Mouse (Mus musculus): ENCODE results near the gene Wdr47. TPM values are rescaled to one million over a fixed set of nuclear protein-coding genes. Genes with fewer than 3 reads are reported as not detected.
"Not testable (repeated sequence)": the region's sequence is repeated elsewhere in the genome, so short reads cannot be mapped to it uniquely, and the experiment has no call there.

Gene Wdr47
- polyA plus RNA-seq (2016; fragmentation: Nextera tagmentation; extraction: Ambion mirVana): 8.7 and 9.0 TPM in 2 replicates

DNA sequence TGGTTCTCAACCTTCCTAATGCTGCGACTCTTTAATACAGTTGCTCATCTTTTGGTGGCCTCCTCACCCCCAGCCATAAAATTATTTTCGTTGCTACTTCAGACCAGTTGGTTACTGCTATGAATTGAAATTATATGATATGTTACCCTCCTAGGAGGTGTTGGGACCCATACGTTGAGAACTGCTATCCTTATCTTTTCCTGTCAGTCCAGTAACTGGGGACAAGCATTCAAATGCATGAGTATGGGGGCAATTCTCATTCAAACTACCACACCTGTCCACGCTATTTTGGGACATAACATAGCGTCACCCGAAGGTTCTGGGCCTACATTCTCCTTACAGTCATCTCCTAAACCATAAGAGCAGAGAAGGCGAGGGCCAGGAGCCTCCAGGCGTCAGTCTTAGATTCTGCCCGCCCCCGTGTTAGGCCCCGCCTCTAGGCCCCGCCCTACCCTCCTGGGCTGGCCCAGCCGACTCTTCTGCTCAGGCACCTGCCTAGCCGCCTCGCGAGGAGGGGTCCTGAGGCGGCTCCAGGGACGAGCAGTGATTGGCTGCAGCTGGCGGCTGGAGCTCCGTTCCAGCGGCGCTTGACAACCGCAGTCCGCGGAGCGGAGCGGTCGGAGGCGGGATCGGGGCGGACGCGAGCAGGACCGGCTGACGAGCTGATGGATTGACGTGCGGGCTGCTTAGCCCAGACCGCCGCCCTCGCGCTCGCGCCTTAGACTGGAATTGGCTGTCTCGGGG is at the start of gene Wdr47:
TSS of gene Wdr47 (plus strand) at position 494 of the 744 bp plus-strand sequence.
- Histone ChIP-seq H3K36me3 (no peaks in the 10 kb centered on the region), H3K9me3 (no peaks in the 10 kb centered on the region), H3K27me3 (ENCODE audit: insufficient read depth, poor library complexity, severe bottlenecking) (no peaks in the 10 kb centered on the region), H3K4me1 (peaks cover 15% of the 10 kb centered on the region; the same call in 1 of the 2 replicates), H3K4me3 (peak within 1 kb of the TSS; percentile 98), H3K27ac (peak within 1 kb of the TSS; percentile 90)
- DNase-seq (ENCODE audit: low spot score): peak; percentile 97
- 3% methylated on average over 44 of the region's 44 CpGs for WGBS

DNA sequence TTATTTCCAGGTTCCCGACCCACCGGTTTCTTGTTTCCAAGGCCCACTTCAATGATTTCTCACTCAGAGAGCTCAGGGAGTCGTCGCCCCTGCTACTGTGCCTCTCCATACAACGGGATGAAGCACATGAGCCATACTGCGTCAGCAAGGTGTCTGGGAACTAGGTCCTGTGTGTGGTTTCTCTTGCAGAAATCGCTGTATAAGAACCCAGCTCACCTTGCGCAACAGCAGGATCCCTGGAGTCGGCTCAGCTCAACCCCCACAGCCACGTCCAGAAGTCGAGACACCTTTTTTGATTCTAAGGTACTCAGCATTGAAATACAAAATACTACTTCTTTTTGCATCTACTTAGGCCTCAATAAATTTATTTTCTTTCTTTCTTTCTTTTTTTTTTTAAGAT is 48.8 kb upstream of the Wdr47 start:
- no peak overlapping the region for H3K4me3 ChIP-seq
- peaks cover 4% of the 10 kb centered on the region; the same call in 1 of the 2 replicates for H3K4me1 ChIP-seq
- 80% methylated on average over 11 of the region's 11 CpGs for WGBS
- H3K9me3 ChIP-seq: no peaks in the 10 kb centered on the region
- H3K27ac ChIP-seq: no peak overlapping the region
- peaks cover 8% of the 10 kb centered on the region; the same call in 1 of the 2 replicates for H3K27me3 ChIP-seq (ENCODE audit: insufficient read depth, poor library complexity, severe bottlenecking)
- no peak for DNase-seq (ENCODE audit: low spot score)
- H3K36me3 ChIP-seq: no peaks in the 10 kb centered on the region

DNA sequence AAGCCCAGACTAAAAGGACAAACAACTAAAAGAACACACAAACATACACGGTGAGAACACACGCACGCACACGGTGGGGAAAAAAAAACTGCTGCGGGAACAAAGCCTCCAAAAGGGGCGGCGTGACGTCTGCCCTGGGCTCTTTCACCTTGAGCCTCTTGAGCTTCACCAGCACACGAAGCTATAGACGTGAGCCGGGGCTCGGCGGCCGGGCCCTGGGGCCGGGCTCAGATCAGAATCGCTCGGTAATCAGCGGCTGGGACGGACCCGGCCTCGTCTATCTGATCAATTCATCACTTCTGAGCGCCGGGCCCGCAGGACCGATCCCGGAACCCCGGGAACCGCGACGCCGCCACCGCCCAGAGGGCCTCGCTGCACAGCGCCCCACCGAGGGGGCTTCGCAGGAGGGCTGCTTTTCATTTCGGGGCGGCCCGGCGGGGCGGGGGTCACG is 36.9 kb upstream of the Wdr47 start:
- Histone ChIP-seq H3K9me3 (no peaks in the 10 kb centered on the region), H3K27me3 (ENCODE audit: insufficient read depth, poor library complexity, severe bottlenecking) (no peaks in the 10 kb centered on the region), H3K4me3 (peak overlapping the region; percentile 87), H3K27ac (peak overlapping the region; percentile 97), H3K36me3 (peaks cover 24% of the 10 kb centered on the region), H3K4me1 (peaks cover 5% of the 10 kb centered on the region; the same call in 1 of the 2 replicates)
- WGBS: under 1% methylated on average over 40 of the region's 42 CpGs
- DNase-seq (ENCODE audit: low spot score): peak; percentile 79

DNA sequence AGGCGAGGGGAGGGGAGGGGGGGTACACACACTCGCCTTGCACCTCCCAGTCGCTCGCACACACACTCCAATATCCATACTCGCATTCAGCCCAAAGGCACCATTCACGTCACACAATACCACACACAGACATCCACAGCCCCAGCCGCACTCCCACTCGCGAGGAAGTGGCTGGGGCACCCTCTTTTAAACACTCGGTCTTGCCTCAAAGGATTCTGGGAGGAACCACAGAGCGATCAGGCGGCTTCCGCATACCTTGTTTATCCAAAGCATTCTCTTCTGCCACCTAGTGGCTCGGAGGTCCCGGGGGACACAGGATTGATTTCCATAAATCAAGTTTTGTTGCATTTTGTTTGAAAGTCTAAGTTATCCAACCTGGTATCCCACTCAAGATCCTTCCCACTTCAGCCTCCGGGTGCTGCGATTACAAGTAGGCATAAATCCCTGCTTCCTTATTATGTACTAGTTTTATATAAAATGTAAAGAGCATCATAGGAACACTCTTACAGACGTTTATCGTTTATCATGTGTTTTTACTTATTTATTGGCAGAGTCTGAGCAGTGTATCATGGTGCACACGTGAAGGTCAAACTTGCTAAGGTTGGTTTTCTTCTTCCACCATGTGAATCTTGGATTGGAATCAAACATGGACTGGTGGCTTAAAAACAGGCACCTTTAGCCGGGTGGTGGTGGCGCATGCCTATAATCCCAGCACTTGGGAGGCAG is 36.3 kb upstream of the Wdr47 start:
- DNase-seq (ENCODE audit: low spot score): peak; percentile 96
- Histone ChIP-seq H3K36me3 (peaks cover 29% of the 10 kb centered on the region), H3K4me1 (peaks cover 5% of the 10 kb centered on the region; the same call in 1 of the 2 replicates), H3K9me3 (no peaks in the 10 kb centered on the region), H3K27ac (peak overlapping the region; percentile 97), H3K27me3 (ENCODE audit: insufficient read depth, poor library complexity, severe bottlenecking) (no peaks in the 10 kb centered on the region), H3K4me3 (peak overlapping the region; percentile 87)
- 17% methylated on average over 21 of the region's 22 CpGs for WGBS

DNA sequence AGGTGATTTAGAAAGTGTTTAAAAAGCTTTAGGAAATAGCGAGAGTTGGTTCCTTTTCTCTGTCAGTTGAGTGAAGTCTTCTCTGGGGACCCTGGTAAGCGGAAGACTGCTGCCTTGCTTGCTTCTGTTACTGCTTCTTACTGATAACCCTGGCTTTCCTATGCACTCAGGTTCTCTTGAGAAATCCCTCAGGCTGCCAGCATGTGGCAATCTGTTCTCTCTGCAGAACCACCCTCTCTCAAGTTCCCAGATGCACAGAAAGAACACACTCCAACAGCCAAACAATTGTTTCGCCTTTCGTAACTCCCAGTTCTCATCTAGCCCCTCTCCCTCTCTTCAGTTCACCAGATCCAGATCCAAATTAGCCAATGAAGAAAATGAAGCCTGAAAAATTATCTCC is 33.2 kb upstream of the Wdr47 start:
- Histone ChIP-seq H3K36me3 (peaks cover 34% of the 10 kb centered on the region), H3K27ac (no peak overlapping the region), H3K4me1 (peaks cover 16% of the 10 kb centered on the region; the same call in 1 of the 2 replicates), H3K27me3 (ENCODE audit: insufficient read depth, poor library complexity, severe bottlenecking) (no peaks in the 10 kb centered on the region), H3K9me3 (no peaks in the 10 kb centered on the region), H3K4me3 (no peak overlapping the region)
- no peak for DNase-seq (ENCODE audit: low spot score)
- WGBS: 92% methylated on average over 4 of the region's 4 CpGs

DNA sequence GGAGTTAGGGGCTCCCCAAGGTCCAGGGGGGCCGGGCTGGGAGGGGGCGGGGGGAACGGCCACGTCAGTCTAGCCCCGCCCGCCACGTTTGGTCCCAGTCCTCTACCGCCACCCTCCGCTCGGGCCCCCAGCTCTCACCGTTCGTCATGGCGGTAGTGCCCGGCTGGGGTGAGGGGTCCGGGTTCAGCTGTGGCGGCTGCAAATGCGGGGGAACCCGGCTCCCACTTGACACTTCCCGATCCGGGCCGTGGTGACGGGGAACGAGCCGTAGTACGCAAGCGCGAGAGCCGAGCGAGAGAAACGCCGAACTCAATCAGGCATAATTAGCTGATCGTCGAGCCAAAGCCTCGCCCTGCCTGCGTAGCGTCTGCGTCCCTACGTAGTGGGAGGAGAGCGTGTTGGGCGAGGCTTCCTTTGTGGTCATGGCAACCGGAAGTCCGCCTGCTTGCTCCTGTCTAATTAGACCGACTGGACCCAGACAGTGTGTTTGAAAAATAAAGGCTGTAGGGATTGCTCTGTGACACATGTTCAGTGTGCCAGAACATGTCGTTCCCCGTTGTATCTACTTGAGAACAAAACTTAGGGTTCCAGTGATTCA is 28.8 kb upstream of the Wdr47 start, which contains the start of gene Tmem167b:
TSS of gene Tmem167b (minus strand) at position 334 of the 598 bp plus-strand sequence.
- no peaks in the 10 kb centered on the region for H3K9me3 ChIP-seq
- peak within 1 kb of the TSS; percentile 91 for H3K27ac ChIP-seq
- under 1% methylated on average over 45 of the region's 45 CpGs for WGBS

DNA sequence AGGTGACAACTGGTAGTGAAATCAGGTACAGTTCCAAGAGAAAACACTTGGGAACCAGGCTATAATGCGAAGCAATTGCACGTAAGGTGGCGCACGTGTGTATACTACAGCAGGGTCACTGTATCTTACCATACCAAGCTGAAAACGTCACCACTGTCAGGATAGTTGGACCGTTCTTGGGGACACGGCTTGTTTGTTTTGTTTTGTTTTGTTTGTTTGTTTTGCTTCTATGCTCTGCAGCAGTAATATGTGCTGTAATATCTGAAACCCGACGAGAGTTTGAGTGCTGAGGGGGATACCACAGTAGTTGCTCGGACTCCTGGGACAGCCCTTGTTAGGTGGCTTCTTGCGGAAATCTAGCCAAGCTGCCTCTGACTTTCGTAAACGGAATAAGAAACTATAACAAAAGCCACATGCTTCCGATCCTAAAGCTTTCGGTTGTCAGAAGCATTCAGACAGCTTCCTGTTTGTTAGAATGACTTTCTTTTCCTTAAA is 28.3 kb upstream of the Wdr47 start:
- Histone ChIP-seq H3K27ac (peak overlapping the region; percentile 91), H3K9me3 (no peaks in the 10 kb centered on the region), H3K36me3 (peaks cover 24% of the 10 kb centered on the region), H3K4me3 (peak overlapping the region; percentile 78), H3K4me1 (peaks cover 15% of the 10 kb centered on the region; the same call in 1 of the 2 replicates), H3K27me3 (ENCODE audit: insufficient read depth, poor library complexity, severe bottlenecking) (no peaks in the 10 kb centered on the region)
- no peak for DNase-seq (ENCODE audit: low spot score)
- 9% methylated on average over 15 of the region's 15 CpGs for WGBS

More for the DNA sequence above, 28.8 kb upstream of the Wdr47 start, which contains the start of gene Tmem167b:
- Histone ChIP-seq H3K36me3 (peaks cover 28% of the 10 kb centered on the region), H3K4me3 (peak within 1 kb of the TSS; percentile 78), H3K27me3 (ENCODE audit: insufficient read depth, poor library complexity, severe bottlenecking) (no peaks in the 10 kb centered on the region), H3K4me1 (peaks cover 15% of the 10 kb centered on the region; the same call in 1 of the 2 replicates)
- DNase-seq (ENCODE audit: low spot score): peak; percentile 98

DNA sequence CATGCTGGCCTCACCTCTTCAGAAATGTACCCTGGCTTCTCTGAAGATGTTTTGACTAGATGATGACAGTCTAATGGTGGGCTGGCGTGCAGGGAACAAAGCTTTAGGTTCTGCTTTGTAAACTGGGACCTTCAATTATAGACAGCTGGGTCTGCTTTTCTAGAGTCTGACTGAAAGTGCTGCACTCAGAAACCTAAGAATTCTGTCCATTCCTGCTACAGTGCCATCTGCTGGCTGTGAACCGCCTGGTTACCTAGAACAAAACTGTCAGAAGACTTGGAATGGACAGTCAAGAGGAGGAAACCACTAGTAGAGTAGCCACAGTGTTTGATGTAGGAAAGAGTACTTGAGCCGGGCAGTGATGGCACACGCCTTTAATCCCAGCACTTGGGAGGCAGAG is 27.8 kb upstream of the Wdr47 start:
- DNase-seq (ENCODE audit: low spot score): peak; percentile 89
- Histone ChIP-seq H3K27ac (peak overlapping the region; percentile 91), H3K9me3 (no peaks in the 10 kb centered on the region), H3K4me1 (peaks cover 15% of the 10 kb centered on the region; the same call in 1 of the 2 replicates), H3K27me3 (ENCODE audit: insufficient read depth, poor library complexity, severe bottlenecking) (no peaks in the 10 kb centered on the region), H3K36me3 (peaks cover 19% of the 10 kb centered on the region), H3K4me3 (peak overlapping the region; percentile 78)
- WGBS: 5% methylated on average over 4 of the region's 4 CpGs

DNA sequence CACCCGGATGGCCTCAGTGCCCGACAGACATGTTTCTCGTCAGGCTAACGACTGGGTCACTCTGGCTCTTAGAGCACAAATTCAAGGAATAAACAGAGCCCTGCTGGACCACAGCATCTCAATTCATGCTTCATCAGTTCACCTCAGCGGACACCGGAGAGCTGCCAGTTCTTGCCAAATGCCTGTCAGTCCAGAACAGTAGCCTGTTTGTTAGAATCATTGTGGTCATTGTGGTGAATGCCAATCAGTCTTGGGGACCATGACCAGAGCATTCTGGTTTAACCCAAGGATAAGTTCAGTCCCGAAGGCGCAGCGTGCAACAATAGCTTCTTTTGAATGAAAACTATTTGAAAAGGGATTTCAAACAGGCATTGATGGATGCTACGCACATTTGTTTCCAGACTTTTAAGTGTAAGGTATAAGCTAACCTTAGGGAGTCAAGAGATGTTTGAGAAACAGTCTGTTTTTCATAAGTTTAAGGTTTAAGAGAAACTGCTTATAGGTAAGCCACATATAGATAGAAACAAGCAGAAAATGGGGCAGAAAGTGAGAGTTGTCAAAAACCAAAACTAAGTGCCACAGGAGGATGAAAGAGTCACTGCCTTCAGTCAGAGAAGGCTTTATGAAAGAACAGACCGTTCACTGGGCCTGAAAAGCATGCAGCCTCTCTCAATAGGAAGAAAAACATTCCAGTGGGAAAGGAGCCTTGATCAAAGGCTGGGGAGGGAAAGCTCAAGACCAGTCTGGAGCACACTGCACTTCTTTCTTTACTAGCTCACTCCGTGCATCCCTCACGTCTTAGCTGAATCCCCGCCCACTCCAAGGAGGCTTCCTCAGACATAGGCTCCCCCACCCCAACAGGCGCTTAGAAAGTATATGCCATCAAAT is 22.8 kb upstream of the Wdr47 start:
- 59% methylated on average over 15 of the region's 15 CpGs for WGBS
- Histone ChIP-seq H3K4me3 (no peak overlapping the region), H3K27me3 (ENCODE audit: insufficient read depth, poor library complexity, severe bottlenecking) (no peaks in the 10 kb centered on the region), H3K36me3 (no peaks in the 10 kb centered on the region), H3K27ac (no peak overlapping the region), H3K9me3 (no peaks in the 10 kb centered on the region), H3K4me1 (peaks cover 7% of the 10 kb centered on the region; the same call in 1 of the 2 replicates)
- peak; percentile 47 for DNase-seq (ENCODE audit: low spot score)

DNA sequence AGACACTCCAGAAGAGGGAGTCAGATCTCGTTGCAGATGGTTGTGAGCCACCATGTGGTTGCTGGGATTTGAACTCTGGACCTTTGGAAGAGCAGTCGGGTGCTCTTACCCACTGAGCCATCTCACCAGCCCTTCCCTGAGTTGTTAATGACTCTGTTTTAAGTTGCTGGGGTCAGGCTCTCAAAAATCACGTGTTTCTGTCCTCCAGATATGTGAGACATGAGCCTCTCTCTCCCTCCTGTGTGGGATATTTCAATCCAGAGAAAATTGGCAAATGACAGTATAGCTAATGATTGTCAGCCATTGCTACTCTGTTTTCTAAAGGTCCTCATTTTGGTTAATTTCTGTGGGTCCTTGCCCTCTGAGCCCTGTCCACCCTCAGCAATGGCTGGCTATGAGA is 21.4 kb upstream of the Wdr47 start:
- WGBS: 57% methylated on average over 3 of the region's 3 CpGs
- H3K4me1 ChIP-seq; H3K9me3 ChIP-seq; DNase-seq (ENCODE audit: low spot score); H3K36me3 ChIP-seq; H3K27me3 ChIP-seq (ENCODE audit: insufficient read depth, poor library complexity, severe bottlenecking); H3K4me3 ChIP-seq; H3K27ac ChIP-seq: not testable (repeated sequence)

DNA sequence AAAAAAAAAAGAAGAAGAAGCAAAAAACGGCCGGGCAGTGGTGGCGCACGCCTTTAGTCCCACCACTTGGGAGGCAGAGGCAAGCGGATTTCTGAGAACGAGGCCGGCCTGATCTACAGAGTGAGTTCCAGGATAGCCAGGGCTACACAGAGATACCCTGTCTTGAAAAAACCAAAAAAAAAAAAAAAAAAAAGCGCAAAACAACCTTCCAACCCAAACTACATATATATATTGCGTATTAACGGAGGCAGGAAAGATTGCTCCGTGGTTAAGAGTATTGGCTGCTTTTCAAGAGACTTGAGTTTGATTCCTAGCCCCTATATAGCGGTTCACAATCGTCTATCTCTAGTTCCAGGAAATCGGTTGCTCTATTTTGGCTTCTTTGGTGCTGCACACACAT is 20.3 kb upstream of the Wdr47 start:
- WGBS: 81% methylated on average over 14 of the region's 14 CpGs

More for the DNA sequence above, 20.3 kb upstream of the Wdr47 start:
- Histone ChIP-seq H3K4me3 (peak overlapping the region; percentile 85; the same call in 1 of the 2 replicates), H3K36me3 (no peaks in the 10 kb centered on the region), H3K27me3 (ENCODE audit: insufficient read depth, poor library complexity, severe bottlenecking) (no peaks in the 10 kb centered on the region), H3K27ac (no peak overlapping the region), H3K9me3 (no peaks in the 10 kb centered on the region), H3K4me1 (peaks cover 6% of the 10 kb centered on the region; the same call in 1 of the 2 replicates)
- peak; percentile 58 for DNase-seq (ENCODE audit: low spot score)

Measured in heart, embryonic 10.5 days (tissue).